Mouse (Mus musculus): Measurements from ENCODE around the gene Igsf23.
"Not testable (repeated sequence)": the region's sequence is repeated elsewhere in the genome, so short reads cannot be mapped to it uniquely, and the experiment has no call there.

Igsf23 gene

GRCm38 (mm10) chr7:19950589-19950988 lies at the start of gene Igsf23:
Gene Igsf23, minus strand, starts transcription at chr7:19950756.
- DNase-seq (ENCODE audit: extremely low read depth, low read depth, low spot score) = no peak

GRCm38 (mm10) chr7:19996721-19997120 lies 46.2 kb upstream of the Igsf23 start:
- not testable (repeated sequence) for DNase-seq (ENCODE audit: extremely low read depth, low read depth, low spot score)

GRCm38 (mm10) chr7:19991165-19991564 lies 40.6 kb upstream of the Igsf23 start, which contains the start of gene Nlrp9b:
Gene Nlrp9b, plus strand, starts transcription at chr7:19991465.
- not testable (repeated sequence) for DNase-seq (ENCODE audit: extremely low read depth, low read depth, low spot score)

GRCm38 (mm10) chr7:19971516-19971915 lies 21.0 kb upstream of the Igsf23 start:
- DNase-seq (ENCODE audit: extremely low read depth, low read depth, low spot score) = no peak

GRCm38 (mm10) chr7:19970196-19970595 lies 19.6 kb upstream of the Igsf23 start:
- no peak for DNase-seq (ENCODE audit: extremely low read depth, low read depth, low spot score)

GRCm38 (mm10) chr7:19969541-19970090 lies 19.1 kb upstream of the Igsf23 start:
- no peak for DNase-seq (ENCODE audit: extremely low read depth, low read depth, low spot score)

GRCm38 (mm10) chr7:19969106-19969505 lies 18.6 kb upstream of the Igsf23 start:
- DNase-seq (ENCODE audit: extremely low read depth, low read depth, low spot score) = no peak

GRCm38 (mm10) chr7:19964985-19965579 lies 14.5 kb upstream of the Igsf23 start, which contains the start of gene Ceacam20:
Gene Ceacam20, plus strand, starts transcription at chr7:19965412.
- DNase-seq (ENCODE audit: extremely low read depth, low read depth, low spot score) = no peak

- DNase-seq (ENCODE audit: extremely low read depth, low read depth, low spot score) = no peak
Measured at GRCm38 (mm10) chr7:19962423-19962822, 11.9 kb upstream of the Igsf23 start.

- DNase-seq (ENCODE audit: extremely low read depth, low read depth, low spot score) = peak; percentile 90
Measured at GRCm38 (mm10) chr7:19956341-19956781, 5.8 kb upstream of the Igsf23 start.

- peak; percentile 46 for DNase-seq (ENCODE audit: extremely low read depth, low read depth, low spot score)
Measured at GRCm38 (mm10) chr7:19955861-19956260, 5.3 kb upstream of the Igsf23 start.

- no peak for DNase-seq (ENCODE audit: extremely low read depth, low read depth, low spot score)
Measured at GRCm38 (mm10) chr7:19953054-19953453, 2.5 kb upstream of the Igsf23 start.

- no peak for DNase-seq (ENCODE audit: extremely low read depth, low read depth, low spot score)
Measured at GRCm38 (mm10) chr7:19952320-19952986, 1.9 kb upstream of the Igsf23 start.

- DNase-seq (ENCODE audit: extremely low read depth, low read depth, low spot score) = no peak
Measured at GRCm38 (mm10) chr7:19949996-19950395, 560 bp downstream of the Igsf23 start.

- DNase-seq (ENCODE audit: extremely low read depth, low read depth, low spot score) = no peak
Measured at GRCm38 (mm10) chr7:19948956-19949355, 1.6 kb downstream of the Igsf23 start.

GRCm38 (mm10) chr7:19945821-19946515 lies 4.6 kb downstream of the Igsf23 start:
- no peak for DNase-seq (ENCODE audit: extremely low read depth, low read depth, low spot score)

- no peak for DNase-seq (ENCODE audit: extremely low read depth, low read depth, low spot score)
Measured at GRCm38 (mm10) chr7:19945201-19945600, 5.4 kb downstream of the Igsf23 start.

- DNase-seq (ENCODE audit: extremely low read depth, low read depth, low spot score) = no peak
Measured at GRCm38 (mm10) chr7:19944709-19945108, 5.8 kb downstream of the Igsf23 start.

- no peak for DNase-seq (ENCODE audit: extremely low read depth, low read depth, low spot score)
Measured at GRCm38 (mm10) chr7:19940256-19940655, 10.3 kb downstream of the Igsf23 start.

GRCm38 (mm10) chr7:19939555-19940235 lies 10.9 kb downstream of the Igsf23 start:
- DNase-seq (ENCODE audit: extremely low read depth, low read depth, low spot score) = no peak

- DNase-seq (ENCODE audit: extremely low read depth, low read depth, low spot score) = no peak
Measured at GRCm38 (mm10) chr7:19937229-19937821, 13.2 kb downstream of the Igsf23 start.

Data from fat pad, adult 2 months (tissue).